Mouse (Mus musculus): Measurements from ENCODE around the gene Spp1.

- TF ChIP-seq CTCF (IDR thresholded peaks at IDR 0.05; ENCODE audit: borderline replicate concordance, control insufficient read depth, extremely low read depth, insufficient read depth, low read length, poor library complexity) (no peak), POLR2A (IDR thresholded peaks at IDR 0.05; ENCODE audit: control insufficient read depth, extremely low read depth, insufficient read depth, low read length, poor library complexity) (no peak)
Observed at GRCm38 (mm10) chr5:104403351-104403750, 31.6 kb upstream of the Spp1 start.

Data from thymus, adult 2 months (tissue).